Mouse (Mus musculus): ENCODE results near the gene Gucy2d.

Gene Gucy2d

DNA sequence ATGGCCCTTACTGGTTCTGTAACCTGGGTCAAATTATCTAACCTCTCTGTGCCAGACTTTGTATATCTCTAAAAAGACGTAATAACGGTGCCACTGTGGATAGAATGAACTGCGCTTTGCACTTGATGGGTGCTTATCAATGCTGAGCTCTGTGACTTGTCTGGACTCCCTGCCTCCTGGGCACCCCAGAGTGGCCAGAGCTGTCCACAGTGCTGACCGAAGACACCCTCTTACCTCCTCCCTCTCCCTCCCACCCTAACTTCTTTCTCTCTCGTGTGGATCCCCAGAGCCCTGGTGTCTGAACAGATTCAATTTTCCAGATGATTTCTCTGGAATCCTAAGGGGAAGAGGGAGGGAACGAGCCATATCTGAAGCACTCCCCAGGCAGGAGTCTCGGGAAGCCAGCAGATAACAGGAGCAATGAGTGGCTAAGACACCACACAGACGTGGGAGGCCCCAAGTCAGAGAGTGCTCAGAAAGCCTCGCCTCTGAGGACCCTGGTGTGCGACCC, at the start of gene Gucy2d:
Gene Gucy2d, plus strand, starts transcription at position 461 of the 511 bp plus-strand sequence.
- DNase-seq (ENCODE audit: low read depth, low spot score), result peak; percentile 31

DNA sequence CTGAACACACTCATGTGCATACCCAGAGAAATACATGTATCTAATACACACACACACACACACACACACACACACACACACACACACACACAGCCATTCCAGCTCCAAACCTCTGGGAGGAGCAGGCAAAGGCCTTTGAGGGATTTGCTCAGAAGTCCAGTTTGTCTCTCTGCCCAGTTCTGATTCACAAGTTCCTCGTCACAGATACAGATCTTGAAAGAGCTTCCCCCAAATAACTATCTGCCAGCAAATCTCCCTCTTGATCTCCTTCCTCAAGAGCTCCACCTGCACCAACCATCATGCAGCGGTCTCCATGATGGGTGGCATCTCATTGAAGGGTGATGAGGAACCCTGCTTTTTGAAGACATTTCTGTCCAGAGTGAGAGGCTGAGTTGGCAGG, 49.7 kb upstream of the Gucy2d start:
- no peak for DNase-seq (ENCODE audit: low read depth, low spot score)

DNA sequence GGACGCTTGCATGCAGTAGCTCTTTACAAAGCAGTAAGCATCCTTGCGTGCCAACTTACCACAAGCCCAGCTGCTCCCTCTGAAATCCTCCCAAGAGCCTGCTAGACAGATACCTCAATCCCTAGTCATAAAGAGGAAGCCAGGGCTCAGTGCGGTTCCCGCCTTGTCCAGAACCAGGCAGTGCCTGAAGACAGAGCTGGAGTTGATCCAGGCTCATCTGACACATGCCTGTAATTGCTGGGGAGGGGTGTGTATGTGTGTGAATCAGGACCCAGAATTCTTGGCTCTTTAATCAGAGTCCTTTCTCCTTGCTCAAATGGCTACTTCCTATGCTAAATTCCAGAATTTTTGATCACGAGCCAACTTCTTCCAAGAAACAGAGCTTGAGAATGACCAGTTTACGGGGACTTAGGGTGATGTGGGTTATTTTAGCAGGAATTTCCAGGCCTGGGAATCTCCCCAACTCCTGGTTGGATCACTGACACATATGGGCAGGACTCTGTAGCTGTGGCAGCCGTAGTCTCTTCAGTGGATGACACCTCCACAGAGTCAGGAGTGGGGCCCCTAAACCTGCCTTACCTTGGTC, 48.8 kb upstream of the Gucy2d start:
- DNase-seq (ENCODE audit: low read depth, low spot score), result no peak

DNA sequence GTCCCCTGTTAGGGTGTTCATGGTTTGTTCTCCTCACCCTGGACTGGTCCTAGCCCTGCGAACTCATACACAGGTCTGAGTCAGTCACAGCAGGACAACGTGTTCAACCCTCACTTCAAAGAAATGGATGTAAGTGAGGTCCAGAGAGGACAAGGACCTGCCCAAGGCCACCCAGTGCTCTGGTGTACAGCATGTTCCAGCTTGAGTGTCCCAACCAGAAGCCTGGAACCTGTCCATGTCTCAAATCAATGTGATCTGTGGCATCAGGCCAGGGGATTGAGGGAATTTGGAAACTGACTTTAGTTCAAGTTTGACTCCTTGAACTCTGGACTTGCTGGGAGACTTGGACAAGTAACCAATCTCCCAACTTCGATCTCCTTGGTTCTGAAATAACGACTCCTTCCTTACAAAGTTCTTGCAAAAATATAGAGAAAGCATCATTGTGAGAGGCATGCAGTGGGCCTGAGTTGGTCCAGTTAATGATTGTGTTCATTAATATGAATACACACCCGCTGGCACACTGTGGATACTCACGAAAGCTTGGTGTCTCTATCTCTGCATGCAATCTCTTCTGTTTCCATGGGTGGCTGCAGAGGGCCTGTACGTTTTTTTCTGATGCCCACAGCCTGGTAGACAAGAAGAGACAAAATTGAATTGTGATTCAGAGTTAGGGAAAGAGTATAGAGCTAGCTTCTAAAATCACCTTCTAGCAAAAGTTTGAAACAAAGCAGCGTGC, 47.6 kb upstream of the Gucy2d start:
- DNase-seq (ENCODE audit: low read depth, low spot score), result no peak

DNA sequence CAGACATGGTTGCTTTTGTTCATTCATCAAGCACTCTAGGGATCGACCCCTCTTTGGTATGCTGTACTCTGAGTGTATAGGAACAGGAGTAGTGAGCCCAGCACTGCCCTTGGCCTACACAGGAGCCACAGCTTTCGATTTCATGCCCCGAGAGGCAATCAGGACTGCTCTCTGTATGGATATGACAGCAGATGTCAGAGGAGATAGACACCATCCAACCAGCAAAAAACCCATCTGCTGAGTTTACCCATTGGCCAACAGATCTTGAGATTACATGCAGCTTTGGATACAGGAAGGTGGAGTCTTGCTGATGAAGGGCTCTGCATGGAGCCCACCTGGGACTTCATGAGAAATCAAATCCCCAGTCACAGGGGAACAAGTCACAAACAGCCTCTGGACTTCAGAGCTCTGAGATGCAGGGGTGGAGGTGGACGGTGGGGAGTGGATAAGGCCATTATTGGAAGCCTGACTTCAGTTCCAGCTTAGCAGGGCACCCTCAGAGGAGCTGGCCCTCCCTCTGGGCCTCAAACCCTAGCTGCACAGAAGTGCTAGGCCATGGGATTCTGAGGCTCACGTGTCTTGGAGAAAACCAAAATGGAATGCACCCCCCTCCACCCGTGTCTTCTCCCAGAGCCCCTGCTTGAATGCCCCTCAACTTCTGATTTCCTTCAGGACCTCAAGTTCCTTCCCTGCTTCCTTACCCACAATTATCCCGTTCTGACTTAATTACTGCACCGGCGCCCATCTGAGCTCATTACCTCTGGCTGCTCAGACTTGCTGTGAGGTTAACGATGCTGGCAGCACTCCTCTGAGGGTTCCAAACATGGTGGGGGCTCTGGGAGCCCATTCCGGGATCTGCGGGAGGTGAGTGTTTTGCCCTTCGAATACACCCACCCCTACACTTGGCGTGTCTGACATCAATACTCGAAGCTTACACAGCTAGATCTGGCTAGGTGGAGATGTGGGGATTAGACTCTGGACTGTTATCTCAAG, 37.3 kb upstream of the Gucy2d start:
- DNase-seq (ENCODE audit: low read depth, low spot score), result no peak

DNA sequence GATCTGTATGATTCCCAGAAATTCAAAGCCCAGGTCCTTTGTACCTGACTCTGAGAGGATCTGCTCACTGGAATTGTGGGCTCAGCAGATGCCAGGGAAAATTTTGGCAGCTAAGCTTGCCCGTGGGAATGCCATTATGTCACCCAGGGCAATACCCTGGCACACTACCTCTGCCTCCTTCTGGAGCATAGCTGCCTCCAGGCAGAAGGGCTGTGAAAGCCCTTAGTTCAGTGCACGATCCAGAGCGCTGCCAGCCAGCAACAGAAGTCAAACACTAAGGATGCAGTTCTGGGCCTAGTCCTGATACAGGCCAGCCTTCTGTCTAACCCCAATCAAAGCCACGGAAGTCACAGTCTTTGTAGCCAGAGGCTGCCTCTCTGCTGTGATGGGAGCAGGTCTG, 36.2 kb upstream of the Gucy2d start:
- DNase-seq (ENCODE audit: low read depth, low spot score), result no peak

DNA sequence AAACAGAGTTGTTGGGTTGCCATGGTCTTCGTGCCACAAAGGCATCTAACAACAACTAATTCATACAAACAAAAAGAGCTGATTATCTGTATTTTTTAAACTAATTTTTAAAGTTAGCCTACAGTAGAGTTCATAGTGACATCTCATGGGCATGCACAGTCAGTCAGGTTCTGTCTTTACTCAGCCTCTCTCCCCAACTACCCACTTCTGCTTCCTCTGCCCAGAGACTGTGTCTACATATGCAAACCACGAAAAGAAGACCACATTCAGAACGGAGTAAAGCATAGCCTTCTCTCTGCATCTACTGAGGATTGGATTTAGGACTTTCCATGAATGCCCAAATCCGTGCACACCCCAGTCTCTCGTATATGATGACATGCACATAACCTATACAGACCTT, 32.6 kb upstream of the Gucy2d start:
- DNase-seq (ENCODE audit: low read depth, low spot score), result no peak

DNA sequence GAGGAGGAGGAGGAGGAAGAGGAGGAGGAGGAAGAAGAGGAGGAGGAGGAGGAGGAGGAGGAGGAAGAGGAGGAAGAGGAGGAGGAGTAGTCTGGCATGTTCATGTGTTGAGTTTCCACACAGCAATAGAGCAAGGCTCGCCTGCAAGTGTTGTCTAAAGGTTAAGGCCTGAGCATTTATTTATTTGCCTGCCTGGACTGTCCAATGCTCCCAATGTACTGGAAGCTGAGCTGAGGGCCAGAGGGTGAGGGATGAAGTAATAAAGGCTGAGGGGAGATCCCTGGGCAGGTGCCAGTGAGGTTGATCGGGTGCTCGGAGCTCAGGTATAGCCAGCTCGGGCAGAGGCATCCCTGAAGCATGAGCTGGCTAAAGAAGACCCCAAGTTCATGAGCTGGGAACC, 27.1 kb upstream of the Gucy2d start:
- DNase-seq (ENCODE audit: low read depth, low spot score), result no peak

DNA sequence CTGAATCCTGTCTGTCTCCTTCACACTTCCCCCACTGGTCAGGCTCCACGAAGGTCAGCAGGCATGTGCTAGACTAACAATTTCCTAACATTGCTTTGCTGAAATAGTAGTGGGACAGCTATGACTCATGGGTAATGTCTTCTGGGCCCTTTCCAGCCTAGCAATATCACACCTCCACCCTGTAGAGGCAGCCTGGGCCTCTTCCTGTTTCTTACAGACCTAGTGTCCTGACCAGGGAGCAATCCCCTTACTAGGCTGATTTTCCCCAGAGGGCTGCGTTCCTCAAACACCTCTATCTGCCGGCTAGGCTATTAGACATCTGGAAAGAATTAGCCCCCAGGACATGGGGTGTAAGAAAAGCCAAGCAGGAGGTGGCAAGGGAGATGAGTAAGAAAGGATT, 24.7 kb upstream of the Gucy2d start:
- peak; percentile 38 for DNase-seq (ENCODE audit: low read depth, low spot score)

DNA sequence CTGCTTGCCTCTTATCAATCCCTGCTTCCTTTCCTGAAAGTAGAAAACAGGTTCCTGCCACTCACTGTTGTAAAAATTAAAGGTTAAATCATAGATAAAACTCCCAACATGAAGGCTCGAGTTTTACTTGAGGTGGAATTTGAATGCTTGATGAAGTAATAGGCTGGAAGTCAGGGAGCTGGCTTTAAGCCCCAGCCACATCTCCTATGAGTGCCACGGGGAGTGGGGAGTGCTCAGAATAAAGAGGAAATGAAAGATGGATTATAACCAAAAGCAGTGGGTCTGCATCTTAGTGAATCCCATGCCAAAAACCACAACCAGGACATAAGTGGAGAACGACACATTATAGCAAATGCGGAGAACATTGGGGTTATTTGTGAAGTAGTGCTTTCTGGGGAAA, 24.2 kb upstream of the Gucy2d start:
- DNase-seq (ENCODE audit: low read depth, low spot score), result no peak

DNA sequence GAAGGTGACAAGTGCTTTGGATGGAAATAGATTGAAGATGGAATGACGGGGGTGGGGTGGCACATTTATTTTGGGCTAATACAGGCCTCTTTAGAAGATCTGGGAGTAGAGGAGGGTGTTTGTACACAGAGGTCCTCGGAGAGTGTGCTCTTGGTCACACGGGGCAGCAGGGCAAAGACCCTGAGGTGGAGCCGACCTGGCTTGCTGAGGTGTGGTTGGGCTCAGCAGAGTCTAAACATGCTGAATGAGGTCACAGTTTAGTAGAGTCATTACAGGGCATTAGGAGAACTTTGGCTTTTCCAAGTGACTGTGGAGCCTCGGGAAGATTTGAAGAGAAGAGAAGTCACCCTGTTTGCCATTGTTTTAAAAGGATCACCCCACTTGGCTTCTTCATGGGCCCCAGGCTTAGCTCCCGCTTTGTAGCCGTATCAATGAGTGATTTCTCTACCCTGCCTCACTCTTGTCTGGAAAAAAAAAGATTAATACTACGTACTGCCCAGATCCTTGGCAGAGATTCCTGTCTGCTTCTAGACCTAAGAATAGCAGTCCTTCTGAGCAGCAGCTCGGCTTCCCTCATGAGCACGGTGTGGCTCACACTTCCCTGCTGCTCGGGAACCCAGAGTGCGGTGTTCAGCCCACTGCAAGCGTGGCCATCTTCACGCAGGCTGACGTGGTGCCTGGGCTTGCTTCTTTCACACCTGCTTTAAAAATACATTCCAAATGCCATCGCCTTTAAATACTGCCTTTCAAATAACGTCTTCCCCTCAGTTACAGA, 22.0 kb upstream of the Gucy2d start:
- DNase-seq (ENCODE audit: low read depth, low spot score), result no peak

DNA sequence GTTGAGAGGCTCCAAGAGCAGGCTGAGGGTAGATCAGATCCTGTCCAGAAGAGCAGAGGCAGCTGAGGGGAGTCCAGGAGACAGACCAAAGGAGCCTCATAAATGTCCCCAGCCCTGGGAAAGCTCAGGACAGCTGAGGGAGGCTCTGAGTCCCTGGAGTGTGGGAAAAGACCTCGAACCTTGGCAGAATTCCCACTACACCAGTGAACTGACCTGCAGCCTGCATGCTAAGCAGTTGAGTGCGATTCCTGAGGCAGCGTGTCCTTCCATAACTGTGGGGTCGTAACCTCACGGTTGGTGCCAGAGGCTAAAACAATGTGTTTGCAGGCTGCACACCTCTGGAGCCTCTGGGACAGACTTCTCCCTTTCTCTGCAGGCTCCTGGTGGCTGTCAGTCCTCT, 20.9 kb upstream of the Gucy2d start:
- no peak for DNase-seq (ENCODE audit: low read depth, low spot score)

DNA sequence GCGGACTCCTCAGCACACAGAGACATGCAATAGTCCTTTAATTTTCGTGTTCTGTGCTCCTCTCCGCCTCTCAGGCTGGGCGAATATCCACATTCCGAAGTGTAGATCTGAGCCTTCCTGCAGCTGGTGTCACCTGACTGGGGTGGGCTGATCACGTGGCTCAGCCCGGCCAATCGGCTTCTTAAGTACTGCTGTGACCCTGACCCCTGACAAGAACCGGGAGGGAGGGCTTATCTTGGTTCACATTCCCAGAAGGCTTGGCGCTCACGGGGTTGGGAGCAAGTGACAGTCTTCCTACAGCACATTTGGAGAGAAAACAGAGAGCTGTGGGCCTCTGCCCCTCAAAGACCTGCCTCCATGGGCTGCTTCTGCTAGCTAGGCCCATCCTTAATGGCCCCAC, 16.7 kb upstream of the Gucy2d start:
- DNase-seq (ENCODE audit: low read depth, low spot score), result no peak

DNA sequence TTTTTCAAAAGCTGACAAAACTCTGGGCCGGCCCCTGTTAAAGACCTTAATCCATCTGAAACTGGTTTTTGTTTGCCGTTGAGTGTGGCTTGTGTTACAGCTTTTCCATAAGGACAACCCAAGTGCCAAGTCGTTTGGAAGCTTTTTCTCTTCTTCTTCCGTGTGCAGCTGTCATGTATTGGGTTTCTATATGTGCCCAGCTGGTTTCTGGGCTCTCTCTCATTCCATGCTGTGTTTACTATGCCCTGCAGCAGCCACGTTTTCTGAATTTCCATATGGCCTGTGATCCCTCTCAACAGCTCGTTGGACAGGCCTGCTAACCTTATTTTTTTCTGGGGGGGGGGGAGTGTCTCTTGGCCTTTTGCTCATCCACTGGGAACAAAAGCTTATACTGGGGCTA, 15.8 kb upstream of the Gucy2d start:
- no peak for DNase-seq (ENCODE audit: low read depth, low spot score)

DNA sequence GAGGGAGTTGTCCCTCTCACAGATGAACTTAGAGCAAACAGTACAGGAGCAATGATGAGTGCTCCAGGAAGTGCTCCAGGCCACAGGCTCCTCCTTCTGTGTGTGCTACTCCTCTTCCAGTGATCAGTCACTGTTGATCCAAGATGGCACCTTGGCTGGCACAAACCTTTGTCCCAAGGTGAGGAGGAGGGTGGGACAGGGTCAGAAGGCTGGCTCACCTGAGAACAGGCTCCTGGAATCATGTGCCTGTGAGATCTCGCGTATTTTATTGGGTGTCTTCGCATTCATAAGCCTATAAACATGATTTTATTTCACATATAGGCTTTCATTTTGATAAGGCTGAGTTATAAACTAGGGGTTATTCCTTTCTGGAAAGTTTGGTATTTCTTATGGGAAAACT, 14.7 kb upstream of the Gucy2d start:
- no peak for DNase-seq (ENCODE audit: low read depth, low spot score)

DNA sequence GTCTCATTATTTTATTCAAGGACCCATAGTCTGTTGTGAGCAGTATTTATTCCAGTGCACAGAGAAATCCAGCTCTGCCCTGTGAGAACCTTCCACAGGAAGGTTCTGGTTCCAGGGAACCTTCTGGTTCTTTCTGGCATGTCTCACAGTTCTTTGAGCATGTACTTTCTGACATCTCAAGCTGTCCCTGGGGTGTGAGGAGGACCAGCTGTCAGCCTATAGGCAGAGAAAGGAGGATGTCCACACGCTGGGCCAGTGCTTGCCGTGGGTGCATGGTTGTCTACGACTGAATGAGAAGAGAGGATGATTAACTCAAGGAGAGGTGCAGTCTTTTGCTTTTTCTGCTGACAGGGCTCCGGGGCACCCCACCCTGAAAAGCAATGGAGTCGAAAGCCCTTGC, 13.6 kb upstream of the Gucy2d start:
- DNase-seq (ENCODE audit: low read depth, low spot score), result no peak

DNA sequence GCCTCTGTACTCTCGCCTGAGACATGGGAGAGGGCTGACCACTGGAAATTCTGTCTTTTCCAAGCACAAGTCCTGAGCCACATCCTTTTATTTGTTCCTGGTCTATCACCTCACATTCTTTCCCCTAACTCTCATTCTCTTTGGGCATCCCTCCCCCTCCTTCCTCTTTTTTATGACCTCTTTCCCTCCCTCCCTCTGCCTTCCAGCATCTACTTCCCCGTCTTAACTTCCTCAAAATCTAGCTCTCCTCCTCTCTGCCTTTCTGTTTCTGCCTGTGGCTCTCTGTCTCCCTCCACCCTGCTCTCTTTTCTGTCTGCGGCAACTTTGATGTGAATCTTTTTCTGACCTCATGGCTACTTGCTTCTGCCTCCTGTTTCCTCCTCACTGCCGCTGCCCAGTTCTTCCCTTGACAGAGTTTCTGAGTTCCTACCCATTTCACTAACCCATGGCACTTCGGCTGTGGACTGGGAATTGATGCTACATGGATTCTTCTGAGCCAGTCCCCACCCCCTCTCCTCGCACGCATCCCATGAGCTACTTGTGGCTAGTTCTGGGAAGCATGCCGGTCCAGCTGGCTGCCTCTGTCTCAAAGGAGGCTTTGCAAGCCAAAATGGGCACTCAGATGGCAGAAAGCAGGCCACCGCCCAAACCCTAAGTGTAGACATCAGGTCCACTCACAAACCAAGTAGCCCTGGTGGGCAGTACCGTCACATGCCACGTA, 12.9 kb upstream of the Gucy2d start:
- DNase-seq (ENCODE audit: low read depth, low spot score), result no peak

DNA sequence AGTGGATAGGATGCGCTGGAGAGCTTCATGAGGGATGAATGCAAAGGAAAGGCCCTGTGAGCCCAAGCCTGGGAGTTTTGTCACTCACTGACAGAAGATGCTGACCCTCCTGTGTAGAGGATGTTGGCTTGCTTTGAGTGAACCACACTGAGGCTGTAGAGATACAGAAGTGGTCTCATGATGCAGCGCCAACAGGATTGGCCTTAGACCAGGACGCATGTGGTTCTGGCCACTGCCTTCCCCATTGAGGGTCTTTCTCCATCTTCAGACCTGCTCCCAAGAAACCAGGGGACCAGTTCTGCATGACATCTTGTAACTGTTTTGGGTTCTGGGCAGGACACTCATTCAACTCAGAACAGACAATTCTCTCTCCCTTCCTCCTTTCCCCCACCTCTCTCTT, 10.6 kb upstream of the Gucy2d start:
- no peak for DNase-seq (ENCODE audit: low read depth, low spot score)

DNA sequence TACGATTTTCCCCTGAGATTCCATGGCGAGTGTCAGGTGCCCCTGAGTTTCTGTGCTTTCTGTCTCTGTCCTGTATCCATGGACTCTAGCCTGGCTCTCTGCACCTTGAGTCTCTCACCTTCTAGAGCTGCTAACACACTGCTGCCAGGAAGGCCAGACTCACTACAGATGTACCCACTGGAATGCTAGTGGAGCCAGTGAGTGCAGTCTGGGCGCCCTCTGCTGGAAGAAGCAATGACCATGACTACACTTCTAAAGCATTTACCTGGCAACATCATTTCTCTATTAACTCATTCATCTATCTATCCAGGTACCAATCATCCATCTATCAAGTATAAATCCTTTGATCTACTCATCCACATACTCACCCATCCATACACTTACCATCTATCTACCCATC, 9.4 kb upstream of the Gucy2d start:
- DNase-seq (ENCODE audit: low read depth, low spot score), result peak; percentile 71

DNA sequence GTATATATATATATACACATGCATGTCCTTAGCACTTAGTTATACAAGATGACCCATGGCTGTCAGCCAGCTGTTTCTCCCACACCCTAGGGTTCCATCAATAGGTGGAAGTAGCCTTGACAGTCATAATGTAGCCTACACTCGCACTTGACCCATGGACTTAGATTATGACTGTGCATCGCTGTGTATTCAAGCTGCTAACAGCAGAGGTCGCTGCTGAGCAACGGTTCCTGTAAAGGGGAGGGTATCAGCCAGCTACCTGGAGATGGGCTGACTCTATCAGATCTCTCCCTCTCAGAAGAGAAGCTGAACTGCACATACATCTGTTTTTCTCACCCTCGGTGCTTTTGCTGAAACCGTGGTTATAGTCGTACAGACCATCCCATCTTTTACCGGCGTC, 2.6 kb upstream of the Gucy2d start:
- peak; percentile 55 for DNase-seq (ENCODE audit: low read depth, low spot score)

DNA sequence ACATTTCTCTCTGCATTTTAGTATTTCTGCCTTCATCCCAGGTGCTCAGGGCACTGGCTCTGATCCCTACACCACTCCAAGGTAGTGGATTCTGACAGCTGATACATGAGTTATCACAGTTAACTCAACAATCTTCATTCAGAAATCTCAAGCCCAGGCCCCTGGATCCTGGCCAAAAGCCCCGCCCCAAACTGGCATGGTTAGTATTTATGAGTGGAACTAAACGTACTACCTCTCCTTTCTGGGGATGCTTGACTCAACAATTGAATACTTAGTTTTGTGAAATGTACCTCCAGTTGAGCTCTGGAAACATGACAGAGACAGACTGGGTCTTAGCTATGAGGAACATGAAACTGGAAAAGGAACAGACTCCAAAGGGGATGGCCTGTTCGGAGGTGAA, 6.7 kb downstream of the Gucy2d start:
- DNase-seq (ENCODE audit: low read depth, low spot score), result no peak
